Mouse (Mus musculus) heart, postnatal 0 days (tissue): Measurements from ENCODE around the gene Etv5.

Source experiments
- CTCF ChIP-seq: IDR thresholded peaks from 2 replicates; pipeline ENCODE4 v1.5.1; 2016; ENCODE audit warnings: antibody characterized with exemption, control low read depth, low read depth
- EP300 ChIP-seq: IDR thresholded peaks from 2 replicates; pipeline ENCODE4 v1.6.1; 2016; ENCODE audit warnings: antibody characterized with exemption, low read depth

- no peak for TF ChIP-seq EP300
- peak; percentile 29 for TF ChIP-seq CTCF
Observed at GRCm38 (mm10) chr16:22428853-22429341, 10.6 kb downstream of the Etv5 start.
